Mouse (Mus musculus) frontal cortex, postnatal 36 days (tissue): Measurements from ENCODE around the gene Vps50.
"Not testable (repeated sequence)": the region's sequence is repeated elsewhere in the genome, so short reads cannot be mapped to it uniquely, and the experiment has no call there.

Experiments
- DNase-seq, 2 experiments: peaks; one replicate each; pipeline ENCODE4 v3.0.0; 2022; ENCODE audit warnings: low spot score in 2 of 2

The Vps50 gene

GRCm38 (mm10) chr6:3531445-3531844 lies 33.3 kb downstream of the Vps50 start:
- no peak for DNase-seq

- no peak for DNase-seq
Measured at GRCm38 (mm10) chr6:3536048-3536447, 37.9 kb downstream of the Vps50 start.

DNA sequence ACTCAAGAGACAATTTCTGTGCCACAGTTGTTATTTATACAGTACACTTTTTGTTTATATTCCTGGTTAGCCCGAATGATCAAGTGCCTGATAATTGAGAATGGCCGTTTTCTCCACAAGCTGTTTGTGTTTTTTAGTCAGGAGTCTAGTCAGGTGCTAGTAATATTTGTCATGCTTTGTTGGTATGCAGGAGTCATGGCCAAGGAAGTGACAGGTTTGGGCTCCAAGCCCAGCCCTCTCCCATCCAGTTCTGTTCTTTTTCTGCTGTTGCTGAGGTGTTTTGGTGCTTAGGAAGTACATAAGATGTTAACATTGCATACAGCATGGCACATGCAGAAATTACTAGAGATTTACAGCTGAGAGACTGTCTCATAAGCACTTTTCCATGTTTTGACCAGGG lies 41.3 kb downstream of the Vps50 start:
- DNase-seq = no peak

GRCm38 (mm10) chr6:3543862-3544261 lies 45.7 kb downstream of the Vps50 start:
- DNase-seq = no peak

GRCm38 (mm10) chr6:3544970-3545369 lies 46.8 kb downstream of the Vps50 start:
- DNase-seq = no peak

- DNase-seq = no peak
Measured at GRCm38 (mm10) chr6:3548959-3549358, 50.8 kb downstream of the Vps50 start.

GRCm38 (mm10) chr6:3549992-3550391 lies 51.8 kb downstream of the Vps50 start:
- DNase-seq = no peak

GRCm38 (mm10) chr6:3552681-3553080 lies 54.5 kb downstream of the Vps50 start:
- DNase-seq = not testable (repeated sequence)

DNA sequence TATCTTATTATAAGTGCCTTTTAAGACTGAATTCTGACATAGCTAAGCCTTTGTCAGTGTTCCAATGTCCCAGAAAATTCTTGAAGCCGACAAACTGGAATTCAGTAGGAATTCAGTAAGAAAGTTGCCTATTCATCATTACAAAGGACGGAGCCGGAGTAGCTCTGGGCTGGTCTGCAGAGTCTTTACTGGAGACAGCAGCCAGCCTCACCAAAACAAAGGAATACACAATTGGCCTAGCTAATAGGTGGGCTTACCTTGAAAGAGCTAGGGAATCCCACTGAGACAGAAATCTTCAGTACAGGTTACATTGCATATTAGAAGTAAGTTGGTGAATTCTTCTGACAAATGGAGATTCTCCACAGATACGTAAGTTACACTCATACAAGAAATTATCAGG lies 59.0 kb downstream of the Vps50 start:
- no peak for DNase-seq

DNA sequence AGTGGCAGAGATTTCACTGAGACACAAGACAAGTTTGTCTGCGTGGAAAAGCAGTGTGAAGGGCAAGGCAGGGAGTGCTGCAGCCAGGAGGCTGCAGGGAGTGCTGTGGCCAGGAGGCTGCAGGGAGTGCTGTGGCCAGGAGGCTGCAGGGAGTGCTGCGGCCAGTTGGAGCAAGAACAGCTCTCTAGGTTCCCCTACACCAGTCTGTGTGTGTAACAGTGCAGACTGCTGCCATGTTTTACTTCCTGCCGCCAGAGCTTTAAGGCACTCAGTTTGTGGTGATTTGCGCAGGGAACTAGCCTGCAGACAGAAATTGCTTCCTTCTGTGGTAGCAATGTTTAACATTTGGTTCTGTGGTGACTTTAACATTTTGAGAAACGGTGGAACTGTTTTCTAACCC lies 61.8 kb downstream of the Vps50 start:
- DNase-seq = no peak

GRCm38 (mm10) chr6:3562301-3562700 lies 64.1 kb downstream of the Vps50 start:
- DNase-seq = no peak

DNA sequence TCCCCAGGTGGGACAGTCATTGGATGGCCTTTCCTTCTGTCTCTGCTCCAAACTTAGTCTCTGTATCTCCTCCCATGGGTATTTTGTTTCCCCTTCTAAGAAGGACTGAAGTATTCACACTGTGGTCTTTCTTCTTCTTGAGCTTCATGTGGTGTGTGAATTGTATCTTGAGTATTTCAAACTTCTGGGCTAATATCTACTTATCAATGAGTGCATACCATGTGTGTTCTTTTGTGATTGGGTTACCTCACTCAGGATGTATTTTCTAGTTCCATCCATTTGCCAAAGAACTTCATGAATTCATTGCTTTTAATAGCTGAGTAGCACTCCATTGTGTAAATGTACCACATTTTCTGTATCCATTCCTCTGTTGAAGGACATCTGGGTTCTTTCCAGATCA lies 65.9 kb downstream of the Vps50 start:
- DNase-seq = not testable (repeated sequence)

- DNase-seq = no peak
Measured at GRCm38 (mm10) chr6:3565005-3565404, 66.8 kb downstream of the Vps50 start.

GRCm38 (mm10) chr6:3565667-3566066 lies 67.5 kb downstream of the Vps50 start:
- no peak for DNase-seq

DNA sequence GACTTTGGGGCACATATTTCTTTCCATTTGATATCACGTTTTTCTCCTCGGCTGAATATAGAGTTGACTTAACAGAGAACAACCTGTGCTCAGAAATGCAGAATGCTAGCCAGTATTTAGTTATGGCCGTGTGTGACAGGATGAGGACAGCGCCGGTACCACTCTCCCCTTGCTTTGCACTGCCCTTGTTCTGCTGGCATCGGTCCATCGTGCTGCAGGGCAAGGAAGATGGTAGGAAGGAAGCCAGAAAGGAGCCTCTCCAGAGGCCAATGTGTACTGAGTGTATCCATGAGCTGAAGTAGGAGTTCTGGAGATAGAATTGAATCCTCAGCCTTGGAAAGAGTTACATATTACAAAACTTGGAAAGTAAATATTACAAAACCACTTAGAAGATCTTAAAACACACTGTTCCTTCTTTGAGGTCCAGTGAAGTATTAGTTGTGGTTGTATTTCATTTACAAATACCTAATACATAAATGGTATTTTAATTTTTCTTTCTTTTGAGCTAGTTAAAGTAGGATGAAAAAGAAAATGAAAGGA lies 69.0 kb downstream of the Vps50 start:
- DNase-seq = no peak

DNA sequence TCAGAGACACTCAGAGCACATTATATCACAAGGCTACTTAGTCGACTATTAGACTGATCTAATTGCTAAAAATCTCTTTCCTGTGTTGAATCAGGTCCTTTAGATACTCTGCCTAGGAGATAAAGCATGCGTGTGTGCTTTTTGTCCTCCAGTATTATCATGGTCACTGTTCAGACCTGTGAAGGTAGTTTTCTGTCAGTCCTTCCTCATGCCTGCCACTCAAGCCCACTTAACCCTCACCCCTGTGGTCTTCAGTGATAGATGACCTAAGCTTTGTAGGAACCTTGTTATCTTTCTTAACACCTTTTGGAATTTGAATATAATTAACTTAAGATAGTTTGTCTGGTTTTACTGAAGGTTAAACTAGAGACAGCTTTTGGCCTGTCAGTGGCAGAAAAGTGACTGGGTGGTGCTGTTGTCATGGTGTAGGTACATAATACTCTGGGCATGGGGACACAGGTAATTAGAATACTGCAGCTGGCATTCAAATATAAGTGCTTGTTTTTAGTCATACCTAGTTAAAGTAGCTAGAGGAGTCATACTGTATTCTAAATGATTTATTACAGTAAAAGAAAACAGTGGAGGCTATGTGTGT lies 74.1 kb downstream of the Vps50 start:
- no peak for DNase-seq

DNA sequence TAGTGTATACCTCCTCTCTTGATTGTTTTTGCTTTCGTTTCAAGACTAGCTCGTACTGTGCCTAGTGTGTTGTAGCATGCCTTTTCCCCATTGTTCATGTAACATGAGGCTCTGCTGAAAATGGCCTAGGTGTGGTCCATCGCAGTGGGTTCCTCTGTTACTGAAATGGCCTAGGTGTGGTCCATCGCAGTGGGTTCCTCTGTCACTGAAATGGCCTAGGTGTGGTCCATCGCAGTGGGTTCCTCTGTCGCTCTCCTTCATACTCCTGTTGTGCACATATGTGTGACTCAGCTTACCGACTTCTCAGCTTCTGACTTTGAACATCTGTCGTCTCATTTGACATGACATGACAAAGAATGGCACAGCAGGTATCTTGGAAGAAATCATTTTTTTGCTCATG lies 75.6 kb downstream of the Vps50 start:
- no peak for DNase-seq

- DNase-seq = no peak
Measured at GRCm38 (mm10) chr6:3585402-3585801, 87.2 kb downstream of the Vps50 start.

GRCm38 (mm10) chr6:3590289-3590904 lies 92.2 kb downstream of the Vps50 start:
- no peak for DNase-seq

DNA sequence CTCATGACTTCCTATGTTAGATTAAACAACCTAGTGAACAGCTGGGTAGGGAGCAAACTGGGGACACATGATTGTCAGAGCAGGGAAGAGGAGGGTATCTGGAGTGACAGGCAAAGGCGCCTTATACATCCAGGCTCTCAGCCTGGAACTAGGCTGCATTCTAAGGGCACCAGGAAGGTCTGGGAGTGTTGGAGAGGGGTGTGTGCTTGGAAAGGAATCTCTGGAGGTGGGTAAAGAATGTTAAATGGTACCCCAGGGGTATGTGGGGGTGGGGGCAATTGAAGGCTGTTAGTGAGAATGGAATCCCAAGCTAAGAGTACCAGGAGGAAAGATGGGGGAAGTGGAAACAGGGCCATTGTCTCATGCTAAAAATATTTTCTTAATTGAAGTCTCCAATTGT lies 96.1 kb downstream of the Vps50 start:
- no peak for DNase-seq

GRCm38 (mm10) chr6:3612827-3613226 lies 114.6 kb downstream of the Vps50 start:
- no peak for DNase-seq

GRCm38 (mm10) chr6:3620428-3621387 lies 122.5 kb downstream of the Vps50 start:
- DNase-seq = peak; percentile 24 to 67
